Mouse (Mus musculus) heart, adult 11 months (tissue): ENCODE results near the gene Gemin4.
A peak's percentile ranks its signal among the peaks of the same experiment; 100 is the strongest.
"Not testable (repeated sequence)": the region's sequence is repeated elsewhere in the genome, so short reads cannot be mapped to it uniquely, and the experiment has no call there.

Source experiments
- DNase-seq: peaks from one replicate; pipeline ENCODE4 v3.0.0; 2022

Gemin4 gene

GRCm38 (mm10) chr11:76216049-76216540, 1.4 kb downstream of the Gemin4 start:
- no peak for DNase-seq

GRCm38 (mm10) chr11:76215011-76215410, 2.5 kb downstream of the Gemin4 start:
- DNase-seq = no peak

GRCm38 (mm10) chr11:76213841-76214240, 3.6 kb downstream of the Gemin4 start:
- DNase-seq = no peak

GRCm38 (mm10) chr11:76211595-76211994, 5.9 kb downstream of the Gemin4 start:
- not testable (repeated sequence) for DNase-seq

- DNase-seq = no peak
Measured at GRCm38 (mm10) chr11:76210228-76210985, 7.1 kb downstream of the Gemin4 start.

GRCm38 (mm10) chr11:76206793-76207192, 10.7 kb downstream of the Gemin4 start:
- no peak for DNase-seq

- DNase-seq = peak; percentile 100
Measured at GRCm38 (mm10) chr11:76201761-76202674, 15.4 kb downstream of the Gemin4 start.

GRCm38 (mm10) chr11:76196977-76197469, 20.4 kb downstream of the Gemin4 start:
- DNase-seq = no peak

- DNase-seq = peak; percentile 76
Measured at GRCm38 (mm10) chr11:76196275-76196976, 21.0 kb downstream of the Gemin4 start.

GRCm38 (mm10) chr11:76186908-76187307, 30.6 kb downstream of the Gemin4 start:
- no peak for DNase-seq

GRCm38 (mm10) chr11:76183745-76184144, 33.7 kb downstream of the Gemin4 start:
- no peak for DNase-seq

GRCm38 (mm10) chr11:76180146-76180540, 37.3 kb downstream of the Gemin4 start:
- peak; percentile 87 for DNase-seq

GRCm38 (mm10) chr11:76179495-76180145, 37.8 kb downstream of the Gemin4 start, which contains the start of the genes Vps53 and Fam57a:
Vps53 (minus strand) TSS chr11:76179647.
Fam57a (plus strand) TSS chr11:76179671.
- DNase-seq = peak; percentile 99

GRCm38 (mm10) chr11:76178726-76179494, 38.6 kb downstream of the Gemin4 start:
- peak; percentile 91 for DNase-seq

GRCm38 (mm10) chr11:76170207-76170606, 47.3 kb downstream of the Gemin4 start:
- DNase-seq = no peak

- DNase-seq = no peak
Measured at GRCm38 (mm10) chr11:76168976-76169375, 48.5 kb downstream of the Gemin4 start.

- DNase-seq = peak; percentile 93
Measured at GRCm38 (mm10) chr11:76167079-76167765, 50.2 kb downstream of the Gemin4 start.

GRCm38 (mm10) chr11:76166657-76167056, 50.8 kb downstream of the Gemin4 start:
- peak; percentile 85 for DNase-seq
